Mouse (Mus musculus): ENCODE measurements at regions not wholly inside any gene's neighbourhood (a gene's known extent, or its start where the extent isn't known, plus 50 kb on each side); places are given as distances from the start of the nearest gene placed in this dataset.

GRCm38 (mm10) chr2:131644166-131644858 is 82.2 kb upstream of the Adra1d start:
- TF ChIP-seq POLR2A (IDR thresholded peaks at IDR 0.05; ENCODE audit: insufficient read depth, low read depth, low read length) (no peak), CTCF (IDR thresholded peaks at IDR 0.05) (no peak), EP300 (IDR thresholded peaks at IDR 0.05; ENCODE audit: insufficient read depth, low read depth, low read length) (no peak)
